Mouse (Mus musculus) cerebellum, adult 2 months (tissue): ENCODE measurements around the gene Foxk1.
A peak's percentile ranks its signal among the peaks of the same experiment; 100 is the strongest.

Experiments used
- CTCF ChIP-seq: fragments of 200-500 bp; IDR thresholded peaks from 2 replicates; pipeline ENCODE4 v1.5.1; 2011; ENCODE audit warnings: low read depth, mild to moderate bottlenecking, control low read depth, low read length, moderate library complexity, borderline replicate concordance; ENCODE audit not compliant: insufficient read depth
- POLR2A ChIP-seq: fragments of 200-500 bp; IDR thresholded peaks from 2 replicates; pipeline ENCODE4 v1.6.1; 2011; ENCODE audit warnings: low read length, control low read depth, borderline replicate concordance; ENCODE audit not compliant: insufficient read depth

DNA sequence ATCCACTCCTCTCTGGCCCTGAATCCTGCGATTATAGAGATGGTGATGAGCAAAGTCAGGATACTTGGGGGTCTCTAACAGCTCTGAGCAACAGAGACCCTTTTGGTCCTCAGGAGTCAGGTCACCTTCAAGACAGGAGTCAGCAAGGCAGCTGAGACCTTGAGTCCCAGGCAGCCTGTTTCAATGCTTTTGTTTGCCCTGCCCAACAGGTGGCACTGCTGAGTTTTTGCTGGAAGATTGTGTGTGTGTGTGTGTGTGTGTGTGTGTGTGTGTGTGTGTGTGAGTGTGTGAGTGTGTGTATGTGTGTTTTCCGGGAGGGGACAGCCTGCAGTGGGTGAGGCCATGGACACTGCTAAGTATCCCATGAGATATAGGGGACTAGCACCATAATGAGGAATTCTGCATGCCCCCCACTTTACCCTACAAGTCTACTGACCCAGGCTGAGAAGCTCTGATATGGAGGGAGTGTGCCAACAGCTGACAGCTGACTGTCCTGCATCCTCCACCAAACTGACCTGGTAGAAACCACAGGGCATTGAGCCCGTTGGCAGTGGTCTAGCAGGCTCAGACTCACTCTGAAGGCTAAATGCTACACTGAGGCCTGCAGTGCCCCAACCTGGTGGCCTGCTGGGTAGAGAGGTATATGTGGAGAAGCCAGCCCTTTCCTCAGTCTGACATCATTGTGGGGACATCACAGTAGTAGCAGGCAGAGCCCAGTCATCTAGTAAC is 104.6 kb downstream of the Foxk1 start:
- peak; percentile 42; the same call in 1 of the 2 replicates for TF ChIP-seq CTCF
- no peak for TF ChIP-seq POLR2A
